Mouse (Mus musculus): Measurements from ENCODE around the gene Ptges2. TPM values are rescaled to one million over a fixed set of nuclear protein-coding genes. Genes with fewer than 3 reads are reported as not detected.
A peak's percentile ranks its signal among the peaks of the same experiment; 100 is the strongest.

The Ptges2 gene
- polyA plus RNA-seq, 1 experiment from 2014 or later = 40.5 TPM

DNA sequence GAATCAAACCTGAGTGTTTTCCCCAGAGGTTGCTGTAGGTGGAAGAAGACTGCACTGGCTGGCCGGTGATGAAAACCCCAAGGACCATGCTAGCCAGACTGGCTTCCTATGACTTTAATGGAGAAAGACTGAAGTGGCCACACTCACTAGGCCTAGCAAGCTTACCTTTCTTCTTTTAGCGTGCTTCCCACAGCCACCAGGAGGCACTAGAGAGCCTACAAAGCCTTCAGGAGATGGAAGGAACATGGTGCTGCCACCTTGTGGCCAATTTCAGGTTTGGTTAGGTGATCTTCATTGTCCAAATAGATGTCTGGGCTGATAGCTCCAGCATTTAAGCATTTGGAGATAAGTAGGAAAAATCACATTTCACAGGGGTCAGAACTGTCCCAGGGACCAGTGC is 9.0 kb downstream of the Ptges2 start:
- ATAC-seq (ENCODE audit: low FRiP score, low read depth) = peak; percentile 33; the same call in 1 of the 2 replicates
- Histone ChIP-seq H3K9ac (no peak overlapping the region), H3K9me3 (no peaks in the 10 kb centered on the region), H3K27ac (no peak overlapping the region), H3K4me3 (no peak overlapping the region), H3K4me1 (no peaks in the 10 kb centered on the region), H3K27me3 (replicated peaks) (no peaks in the 10 kb centered on the region), H3K4me2 (replicated peaks) (no peak overlapping the region), H3K36me3 (peaks cover 31% of the 10 kb centered on the region)
- WGBS = 16% methylated on average over 2 of the region's 2 CpGs

DNA sequence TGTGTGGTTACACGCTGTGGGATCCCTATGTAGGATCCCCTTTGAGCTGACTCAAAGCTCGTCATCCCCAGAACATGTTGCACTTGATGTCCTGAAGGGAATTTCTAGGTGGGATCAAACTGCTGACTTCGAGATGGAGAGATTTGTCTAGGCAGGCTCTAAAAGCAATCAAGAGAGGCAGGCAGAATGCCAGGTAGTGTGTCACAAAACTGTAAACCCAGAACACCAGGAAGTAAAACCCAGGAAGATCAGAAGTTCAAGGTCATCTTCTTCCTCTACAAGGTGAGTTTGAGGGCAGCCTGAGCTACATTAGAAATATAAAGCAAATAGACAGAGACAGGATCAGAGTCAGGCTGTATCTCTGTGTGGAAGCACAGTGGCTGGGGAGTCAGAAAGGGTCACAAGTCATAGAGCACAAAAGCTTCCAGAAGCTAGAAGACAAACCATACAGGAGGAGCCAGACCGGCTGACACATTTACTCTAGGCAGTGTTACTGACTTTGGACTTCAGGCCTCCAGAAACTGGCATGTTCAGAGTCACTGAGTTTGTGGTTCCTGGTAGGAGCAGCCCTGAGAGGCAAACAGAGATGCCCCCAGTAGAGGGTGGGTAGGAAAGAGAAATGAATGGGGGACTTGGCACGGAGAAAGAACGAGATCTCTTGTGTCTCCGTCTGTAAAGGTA is 11.6 kb downstream of the Ptges2 start:
- H3K4me1 ChIP-seq = no peaks in the 10 kb centered on the region
- ATAC-seq (ENCODE audit: low FRiP score, low read depth) = no peak
- H3K27me3 ChIP-seq (replicated peaks) = no peaks in the 10 kb centered on the region
- H3K4me2 ChIP-seq (replicated peaks) = no peak overlapping the region
- no peak overlapping the region for H3K27ac ChIP-seq
- no peaks in the 10 kb centered on the region for H3K9me3 ChIP-seq
- H3K36me3 ChIP-seq = peaks cover 6% of the 10 kb centered on the region
- no peak overlapping the region for H3K9ac ChIP-seq
- WGBS = 89% methylated on average over 7 of the region's 7 CpGs
- no peak overlapping the region for H3K4me3 ChIP-seq

DNA sequence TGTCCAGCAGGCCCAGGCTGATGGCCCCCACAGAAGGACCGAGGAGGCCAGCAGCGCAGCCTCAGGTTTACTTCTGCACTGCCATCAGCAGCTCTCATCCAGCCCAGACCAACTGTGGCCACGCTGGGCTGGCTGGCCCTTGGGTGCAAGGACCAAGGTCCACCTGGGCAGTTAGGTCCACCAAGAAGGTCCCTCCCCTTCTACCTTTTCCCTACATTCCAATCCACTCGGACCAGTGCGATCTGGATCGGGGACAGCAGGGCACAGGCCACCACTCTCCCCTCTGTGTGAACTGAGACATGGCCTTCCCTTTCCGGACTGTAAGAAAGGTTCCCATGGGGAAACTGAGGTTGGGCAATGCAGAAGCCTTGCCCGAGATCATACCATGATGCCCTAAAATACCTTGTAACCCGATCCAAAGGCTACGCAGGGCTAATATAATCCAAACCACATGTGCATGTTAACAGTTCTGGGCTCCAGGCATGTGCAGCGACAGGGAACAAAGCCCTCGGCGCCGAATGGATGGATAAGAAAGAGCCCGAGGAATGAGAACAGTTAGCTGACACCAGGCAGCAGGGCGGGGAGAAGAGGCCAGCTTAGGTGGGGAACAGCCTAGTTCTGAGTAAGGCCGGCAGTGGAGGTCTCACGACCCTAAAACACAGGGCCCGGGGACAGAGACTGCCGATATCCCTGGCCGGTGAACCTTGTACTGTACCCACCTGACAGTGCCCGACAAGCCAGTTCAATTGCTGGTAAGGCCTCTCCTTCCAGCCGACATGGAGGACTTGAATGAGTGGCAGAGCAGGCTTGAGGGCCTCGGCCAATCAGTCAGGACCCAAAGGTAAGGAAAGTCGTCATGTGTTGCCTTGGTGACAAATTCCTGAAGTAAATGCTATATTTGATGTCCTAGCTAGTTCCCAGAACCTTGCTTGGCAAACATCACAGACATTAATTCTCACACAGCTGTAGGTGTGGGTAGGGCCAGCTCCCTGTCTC is 13.0 kb downstream of the Ptges2 start:
- H3K4me1 ChIP-seq = no peaks in the 10 kb centered on the region
- no peaks in the 10 kb centered on the region for H3K27me3 ChIP-seq (replicated peaks)
- no peak overlapping the region for H3K27ac ChIP-seq
- no peak overlapping the region for H3K4me2 ChIP-seq (replicated peaks)
- H3K36me3 ChIP-seq = peaks cover 2% of the 10 kb centered on the region
- ATAC-seq (ENCODE audit: low FRiP score, low read depth) = no peak
- H3K4me3 ChIP-seq = no peak overlapping the region
- 73% methylated on average over 25 of the region's 25 CpGs for whole genome bisulfite sequencing
- H3K9me3 ChIP-seq = no peaks in the 10 kb centered on the region
- H3K9ac ChIP-seq = no peak overlapping the region

DNA sequence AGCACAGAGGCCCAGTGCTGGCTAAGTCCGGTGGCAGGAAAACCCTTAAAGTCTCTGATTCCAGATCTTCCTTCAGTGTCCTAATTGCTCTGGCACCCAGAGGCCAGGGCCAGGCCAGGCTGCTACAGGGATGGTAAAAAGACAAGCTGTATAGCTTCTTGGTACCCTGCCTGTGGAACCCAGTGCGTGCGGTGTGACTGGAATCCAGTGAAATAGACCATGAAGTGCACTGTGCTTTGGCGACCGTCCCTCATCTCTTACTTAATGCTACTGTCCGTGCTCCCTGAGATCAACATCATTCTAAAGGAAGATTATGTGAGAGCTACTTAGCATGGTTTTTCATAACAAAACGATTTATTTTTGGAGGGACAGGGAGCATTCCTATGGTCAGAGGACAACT is 15.7 kb downstream of the Ptges2 start:
- no peak for ATAC-seq (ENCODE audit: low FRiP score, low read depth)
- no peak overlapping the region for H3K4me2 ChIP-seq (replicated peaks)
- WGBS = 87% methylated on average over 7 of the region's 7 CpGs
- no peak overlapping the region for H3K9ac ChIP-seq
- H3K4me1 ChIP-seq = no peaks in the 10 kb centered on the region
- H3K9me3 ChIP-seq = no peaks in the 10 kb centered on the region
- H3K27me3 ChIP-seq (replicated peaks) = no peaks in the 10 kb centered on the region
- H3K4me3 ChIP-seq = no peak overlapping the region
- no peak overlapping the region for H3K27ac ChIP-seq
- peaks cover 28% of the 10 kb centered on the region for H3K36me3 ChIP-seq

DNA sequence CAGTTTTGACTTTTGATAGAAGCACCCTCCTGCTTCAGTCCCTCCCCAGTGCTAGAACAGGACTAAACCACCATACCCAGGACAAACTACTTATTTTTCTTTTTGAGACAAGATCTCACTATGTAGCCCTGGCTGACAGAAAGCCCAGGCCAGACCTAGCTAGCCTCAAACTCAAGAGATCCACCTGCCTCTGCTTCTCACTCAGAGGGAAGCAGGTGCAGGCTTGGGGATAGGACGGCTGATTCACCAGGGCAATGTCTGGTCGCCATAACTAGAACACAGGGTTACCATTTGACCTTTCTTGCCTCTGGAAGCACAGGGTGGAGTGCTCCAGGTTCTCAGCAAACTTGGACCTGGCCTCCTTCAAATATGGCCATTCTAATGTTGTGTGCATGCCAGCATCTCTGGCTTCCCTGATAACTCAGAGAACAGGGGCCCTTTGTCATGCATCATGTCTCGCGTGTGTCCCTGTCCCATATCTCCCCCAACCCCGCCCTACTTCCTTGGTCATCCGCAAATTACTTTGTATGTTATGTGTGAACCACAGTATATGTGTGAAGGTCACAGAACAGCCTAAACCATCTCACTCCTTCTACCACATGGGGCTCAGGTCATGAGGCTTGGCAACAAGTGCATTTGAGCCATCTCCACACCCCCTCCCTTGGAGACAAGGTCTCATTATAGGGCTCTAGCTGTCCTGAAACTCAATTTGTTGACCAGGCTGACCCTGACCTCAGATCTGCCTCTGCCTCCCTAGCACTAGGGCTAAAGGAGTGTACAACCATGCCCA is 17.2 kb downstream of the Ptges2 start:
- Histone ChIP-seq H3K4me3 (no peak overlapping the region), H3K4me1 (no peaks in the 10 kb centered on the region), H3K9me3 (no peaks in the 10 kb centered on the region), H3K36me3 (peaks cover 43% of the 10 kb centered on the region), H3K4me2 (replicated peaks) (no peak overlapping the region), H3K27ac (no peak overlapping the region), H3K27me3 (replicated peaks) (no peaks in the 10 kb centered on the region), H3K9ac (no peak overlapping the region)
- ATAC-seq (ENCODE audit: low FRiP score, low read depth) = no peak
- WGBS = 87% methylated on average over 6 of the region's 6 CpGs

DNA sequence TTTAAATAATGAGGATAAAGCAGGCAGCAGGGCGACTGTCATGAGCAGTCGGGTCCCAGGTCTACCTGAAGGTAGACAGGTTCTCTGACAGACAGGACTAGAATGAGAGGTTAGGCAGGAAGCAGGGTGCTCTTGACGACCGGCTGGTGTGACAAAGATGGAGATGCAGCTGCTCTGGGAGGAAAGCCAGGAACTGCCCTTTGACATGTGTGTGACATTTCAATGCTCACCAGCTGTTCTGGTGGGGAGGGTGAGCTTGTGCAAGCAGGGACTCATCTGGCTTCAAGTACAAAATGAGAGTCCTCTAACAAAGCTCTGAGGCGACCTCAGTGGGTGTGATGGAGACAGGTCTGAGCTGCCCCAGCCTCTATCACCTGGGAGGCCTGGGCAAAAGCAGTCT is 18.2 kb downstream of the Ptges2 start:
- Histone ChIP-seq H3K4me3 (no peak overlapping the region), H3K27me3 (replicated peaks) (no peaks in the 10 kb centered on the region), H3K4me2 (replicated peaks) (no peak overlapping the region), H3K9ac (no peak overlapping the region), H3K27ac (no peak overlapping the region), H3K36me3 (peaks cover 53% of the 10 kb centered on the region), H3K9me3 (no peaks in the 10 kb centered on the region), H3K4me1 (no peaks in the 10 kb centered on the region)
- WGBS = 60% methylated on average over 5 of the region's 5 CpGs
- no peak for ATAC-seq (ENCODE audit: low FRiP score, low read depth)

DNA sequence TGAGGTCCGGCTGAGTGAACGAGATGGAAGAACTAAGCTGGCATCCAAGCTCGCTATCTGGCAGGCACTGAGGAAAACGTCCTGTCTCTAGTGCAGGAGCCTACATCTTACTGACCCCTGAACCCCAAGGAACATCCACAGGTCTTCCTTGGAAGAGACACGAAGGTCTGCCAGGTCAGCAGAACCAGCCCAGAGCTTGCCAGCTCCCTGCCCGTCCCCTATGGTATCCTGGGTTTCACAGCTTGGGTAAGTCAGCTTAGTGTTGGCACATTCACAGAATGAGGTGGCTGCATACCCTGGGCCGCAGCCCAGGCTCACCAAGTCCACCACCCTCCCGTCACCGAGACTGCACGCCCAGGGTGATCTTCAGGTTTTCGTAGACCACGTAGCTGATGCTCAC is 20.1 kb downstream of the Ptges2 start:
- Histone ChIP-seq H3K4me3 (no peak overlapping the region), H3K4me2 (replicated peaks) (no peak overlapping the region), H3K9me3 (no peaks in the 10 kb centered on the region), H3K27me3 (replicated peaks) (no peaks in the 10 kb centered on the region), H3K4me1 (no peaks in the 10 kb centered on the region), H3K9ac (no peak overlapping the region), H3K36me3 (peaks cover 72% of the 10 kb centered on the region), H3K27ac (no peak overlapping the region)
- no peak for ATAC-seq (ENCODE audit: low FRiP score, low read depth)
- WGBS = 95% methylated on average over 12 of the region's 12 CpGs

DNA sequence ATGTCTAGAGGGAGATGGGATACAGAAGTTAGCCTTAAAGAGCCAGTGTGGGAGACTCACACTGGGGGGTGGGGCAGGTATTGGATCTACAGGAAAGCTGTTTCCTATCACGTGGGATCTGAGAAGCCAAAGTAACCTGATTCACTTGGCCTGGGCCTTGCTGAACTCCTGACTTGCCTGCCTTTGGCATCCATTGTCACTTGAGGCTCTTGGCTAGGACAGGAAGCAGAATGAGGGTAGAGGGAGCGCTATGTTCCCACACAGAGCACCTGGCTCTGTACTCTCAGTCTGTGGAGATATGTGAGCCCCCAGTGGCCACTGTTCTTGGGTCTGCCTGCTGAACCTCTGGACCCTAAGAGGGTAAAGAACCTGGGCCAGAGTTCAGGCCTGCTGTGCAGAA is 20.9 kb downstream of the Ptges2 start:
- H3K4me1 ChIP-seq = no peaks in the 10 kb centered on the region
- H3K4me2 ChIP-seq (replicated peaks) = no peak overlapping the region
- H3K27ac ChIP-seq = no peak overlapping the region
- no peak overlapping the region for H3K4me3 ChIP-seq
- peaks cover 76% of the 10 kb centered on the region for H3K36me3 ChIP-seq
- no peaks in the 10 kb centered on the region for H3K27me3 ChIP-seq (replicated peaks)
- no peaks in the 10 kb centered on the region for H3K9me3 ChIP-seq
- ATAC-seq (ENCODE audit: low FRiP score, low read depth) = no peak
- 92% methylated on average over 2 of the region's 2 CpGs for WGBS
- H3K9ac ChIP-seq = no peak overlapping the region

DNA sequence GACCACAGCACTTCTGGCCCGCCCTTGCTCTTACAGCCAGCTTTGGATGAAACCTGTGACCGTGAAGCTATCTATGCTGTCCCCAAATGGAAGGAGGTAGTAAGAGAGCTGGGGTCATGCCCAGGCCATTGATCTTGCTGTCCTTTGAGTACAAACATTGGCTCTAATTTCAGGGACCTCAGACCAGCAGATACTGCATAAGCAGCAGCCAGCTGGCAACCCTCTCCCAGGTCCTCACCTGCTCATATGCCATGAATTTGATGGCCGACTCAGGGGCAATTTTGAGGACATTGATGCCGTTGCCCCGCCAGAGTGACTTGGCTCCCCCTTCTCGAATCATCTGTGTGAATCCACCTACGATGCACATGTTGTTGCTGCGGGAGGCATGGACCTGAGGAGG is 21.8 kb downstream of the Ptges2 start:
- no peak overlapping the region; the same call in 1 of the 2 replicates for H3K27ac ChIP-seq
- H3K4me2 ChIP-seq (replicated peaks) = no peak overlapping the region
- H3K4me3 ChIP-seq = no peak overlapping the region
- no peaks in the 10 kb centered on the region for H3K9me3 ChIP-seq
- 91% methylated on average over 8 of the region's 8 CpGs for WGBS
- peaks cover 76% of the 10 kb centered on the region for H3K36me3 ChIP-seq
- H3K9ac ChIP-seq = no peak overlapping the region
- no peaks in the 10 kb centered on the region for H3K27me3 ChIP-seq (replicated peaks)
- no peak for ATAC-seq (ENCODE audit: low FRiP score, low read depth)
- no peaks in the 10 kb centered on the region for H3K4me1 ChIP-seq

DNA sequence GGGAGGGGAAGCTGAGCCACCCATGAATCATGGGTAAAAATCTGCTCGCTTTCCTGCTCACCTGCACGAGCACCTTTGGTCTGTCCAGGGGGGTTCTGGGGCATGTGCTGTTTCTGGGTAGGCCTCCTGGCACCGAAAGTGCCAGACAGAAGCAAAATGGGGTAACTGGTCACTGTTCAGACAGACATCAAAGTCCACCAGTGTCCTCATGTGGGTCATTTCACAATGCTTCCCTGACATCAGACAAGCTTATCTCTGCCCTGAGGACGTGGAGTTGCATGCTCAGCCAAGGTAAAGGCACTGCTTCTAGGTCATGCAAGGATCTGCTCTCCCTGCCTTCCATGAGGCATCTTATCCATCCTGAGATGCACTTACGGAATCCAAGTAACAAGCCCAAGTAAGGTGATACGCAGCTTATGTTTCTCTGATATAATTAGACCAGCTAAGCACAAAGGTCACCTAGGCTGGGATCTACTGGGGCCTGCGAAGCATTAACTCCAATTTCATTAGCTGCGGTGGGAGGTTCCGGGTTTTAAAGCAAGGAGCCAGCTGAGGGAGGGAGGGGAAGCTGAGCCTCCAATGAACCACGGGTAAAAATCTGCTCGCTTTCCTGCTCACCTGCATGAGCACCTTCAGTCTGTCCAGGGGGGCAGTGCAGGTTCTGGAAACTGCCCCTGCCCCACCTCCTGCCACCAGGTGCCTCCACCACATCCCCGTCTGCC is 22.9 kb downstream of the Ptges2 start:
- H3K4me1 ChIP-seq = peaks cover 7% of the 10 kb centered on the region
- no peak overlapping the region for H3K9ac ChIP-seq
- no peak overlapping the region for H3K4me2 ChIP-seq (replicated peaks)
- H3K27ac ChIP-seq = no peak overlapping the region
- no peak overlapping the region for H3K4me3 ChIP-seq
- H3K9me3 ChIP-seq = no peaks in the 10 kb centered on the region
- no peak for ATAC-seq (ENCODE audit: low FRiP score, low read depth)
- no peaks in the 10 kb centered on the region for H3K27me3 ChIP-seq (replicated peaks)
- peaks cover 75% of the 10 kb centered on the region for H3K36me3 ChIP-seq
- 91% methylated on average over 12 of the region's 12 CpGs for WGBS

DNA sequence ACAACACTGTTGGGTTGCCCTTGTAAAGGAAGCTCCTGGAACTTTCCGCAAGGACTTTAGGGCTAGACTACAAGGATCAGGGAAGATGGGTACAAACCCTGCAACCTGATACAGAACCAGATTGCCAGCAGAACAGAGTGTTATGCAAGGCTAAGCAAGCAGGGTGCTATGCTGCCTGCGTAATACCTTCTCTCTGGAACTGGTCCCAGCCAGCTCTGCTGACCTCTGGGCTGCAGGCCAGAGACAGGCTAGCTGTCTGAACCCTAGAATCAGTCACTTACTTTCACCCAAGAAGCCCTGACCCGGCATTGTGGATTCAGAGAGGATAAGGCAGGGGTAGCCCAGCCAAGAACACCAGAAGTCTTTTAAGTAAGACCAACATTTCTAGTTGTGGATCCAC is 23.7 kb downstream of the Ptges2 start:
- H3K9me3 ChIP-seq = no peaks in the 10 kb centered on the region
- peaks cover 67% of the 10 kb centered on the region for H3K36me3 ChIP-seq
- no peak overlapping the region for H3K27ac ChIP-seq
- H3K4me3 ChIP-seq = no peak overlapping the region
- H3K4me1 ChIP-seq = peaks cover 15% of the 10 kb centered on the region
- 94% methylated on average over 3 of the region's 3 CpGs for WGBS
- H3K27me3 ChIP-seq (replicated peaks) = no peaks in the 10 kb centered on the region
- no peak overlapping the region for H3K9ac ChIP-seq
- H3K4me2 ChIP-seq (replicated peaks) = no peak overlapping the region
- no peak for ATAC-seq (ENCODE audit: low FRiP score, low read depth)

Data from neural tube, embryonic 12.5 days (tissue).